Mouse (Mus musculus) spleen, postnatal 4 days (tissue): ENCODE data around the gene Rilp.
"Not testable (repeated sequence)": the region's sequence is repeated elsewhere in the genome, so short reads cannot be mapped to it uniquely, and the experiment has no call there.

Source experiments
- DNase-seq, 2 experiments: peaks; one replicate each; pipeline ENCODE4 v3.0.0; 2022; ENCODE audit warnings: low spot score in 2 of 2

Gene Rilp

GRCm38 (mm10) chr11:75533314-75534015, 23.6 kb downstream of the Rilp start:
- DNase-seq, result no peak

GRCm38 (mm10) chr11:75534286-75535033, 24.6 kb downstream of the Rilp start:
- no peak for DNase-seq

GRCm38 (mm10) chr11:75535106-75535795, 25.4 kb downstream of the Rilp start:
- DNase-seq, result no peak

GRCm38 (mm10) chr11:75536255-75537024, 26.5 kb downstream of the Rilp start:
- DNase-seq, result no peak

- no peak for DNase-seq
These were observed 27.1 kb downstream of the Rilp start for GRCm38 (mm10) chr11:75537025-75537414.

- no peak for DNase-seq
These were observed 27.7 kb downstream of the Rilp start for GRCm38 (mm10) chr11:75537491-75538183.

- no peak for DNase-seq
These were observed 28.5 kb downstream of the Rilp start for GRCm38 (mm10) chr11:75538184-75538969.

GRCm38 (mm10) chr11:75538970-75539299, 29.0 kb downstream of the Rilp start:
- no peak for DNase-seq

DNA sequence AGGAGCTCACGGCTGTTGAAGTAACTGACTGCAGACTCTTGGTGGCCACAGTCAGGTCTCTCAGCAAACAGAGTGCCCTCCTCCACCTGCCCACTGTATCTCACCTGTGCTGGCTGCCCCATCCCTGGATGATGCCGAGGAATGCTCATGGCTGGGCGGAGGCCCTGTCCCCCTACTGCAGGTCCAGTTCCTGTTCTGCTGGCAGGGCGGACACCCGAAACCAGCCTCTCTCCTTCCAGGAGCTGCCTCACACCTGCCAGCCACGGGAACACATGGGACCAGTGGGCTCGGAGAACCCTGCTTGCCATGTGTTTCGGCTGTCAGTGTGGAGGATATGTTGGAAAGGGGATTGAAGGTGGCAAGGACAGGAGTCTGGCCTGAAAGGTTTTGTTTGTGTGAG, 30.3 kb downstream of the Rilp start:
- no peak for DNase-seq

DNA sequence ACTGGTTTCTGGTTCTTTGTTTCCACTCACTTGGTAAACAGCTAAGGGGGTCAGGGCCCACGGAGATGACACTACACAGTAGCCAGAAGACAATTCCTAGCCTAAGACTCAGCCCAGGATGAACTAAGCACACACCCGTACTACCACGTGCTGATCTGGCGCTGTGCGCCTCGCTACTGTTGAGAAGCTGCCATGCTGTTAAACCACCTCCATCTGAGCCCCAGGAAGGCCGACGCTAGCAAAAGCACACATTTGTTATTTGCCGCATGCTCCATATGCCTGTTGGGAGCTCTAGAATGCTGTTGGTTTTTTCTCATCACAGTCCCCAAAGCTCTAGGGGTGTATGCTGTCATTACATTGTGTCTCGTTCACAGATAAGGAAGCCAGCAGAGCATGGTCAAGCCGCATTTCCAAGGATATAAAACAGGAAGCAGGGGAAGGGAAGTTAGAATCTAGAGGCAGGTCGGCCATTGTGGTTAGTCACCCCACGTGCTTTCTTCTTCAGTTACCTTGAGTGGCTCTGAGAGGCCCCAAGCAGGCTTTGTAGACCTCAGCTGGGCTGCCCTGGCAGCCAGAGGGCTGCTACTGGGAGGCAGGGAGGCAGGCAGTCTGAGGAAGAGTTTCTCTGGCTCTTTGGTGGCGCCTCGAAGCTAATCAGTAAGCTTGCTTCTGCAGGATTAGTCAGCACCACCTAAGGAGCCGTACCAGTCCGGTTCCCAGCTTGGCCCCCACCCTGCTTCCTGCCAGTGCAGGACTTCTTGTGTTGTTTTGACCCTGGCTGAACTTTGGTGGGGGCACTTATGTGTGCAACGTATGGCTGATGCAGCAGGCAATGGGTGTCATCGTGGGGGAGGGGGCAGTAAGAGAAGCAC, 31.1 kb downstream of the Rilp start:
- no peak for DNase-seq

GRCm38 (mm10) chr11:75544713-75545112, 34.8 kb downstream of the Rilp start:
- no peak for DNase-seq

DNA sequence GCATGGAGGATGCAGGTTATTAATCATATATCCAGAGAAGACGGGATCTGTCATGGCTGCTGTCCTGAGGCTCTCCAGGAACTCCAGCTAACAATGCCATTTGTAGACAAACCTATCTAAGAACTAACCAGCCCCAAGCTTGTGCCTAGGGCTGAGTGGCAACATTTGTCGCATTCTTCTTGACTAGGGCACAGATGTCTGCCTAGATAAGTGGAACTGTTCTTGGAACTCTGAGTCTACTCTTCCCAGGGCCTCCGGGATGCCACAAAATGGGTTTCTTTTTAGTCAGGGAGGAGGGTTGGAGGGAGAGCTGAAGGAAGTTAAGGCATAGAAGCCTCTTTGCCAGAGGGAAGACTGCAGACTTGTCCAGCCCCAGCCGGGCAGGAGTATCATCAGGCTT, 36.2 kb downstream of the Rilp start:
- DNase-seq, result no peak

GRCm38 (mm10) chr11:75549658-75550111, 39.8 kb downstream of the Rilp start:
- DNase-seq, result no peak

- DNase-seq, result no peak
These were observed 40.5 kb downstream of the Rilp start for GRCm38 (mm10) chr11:75550200-75550946.

GRCm38 (mm10) chr11:75551321-75551720, 41.4 kb downstream of the Rilp start:
- DNase-seq, result no peak

- DNase-seq, result no peak
These were observed 42.1 kb downstream of the Rilp start for GRCm38 (mm10) chr11:75551961-75552441.

DNA sequence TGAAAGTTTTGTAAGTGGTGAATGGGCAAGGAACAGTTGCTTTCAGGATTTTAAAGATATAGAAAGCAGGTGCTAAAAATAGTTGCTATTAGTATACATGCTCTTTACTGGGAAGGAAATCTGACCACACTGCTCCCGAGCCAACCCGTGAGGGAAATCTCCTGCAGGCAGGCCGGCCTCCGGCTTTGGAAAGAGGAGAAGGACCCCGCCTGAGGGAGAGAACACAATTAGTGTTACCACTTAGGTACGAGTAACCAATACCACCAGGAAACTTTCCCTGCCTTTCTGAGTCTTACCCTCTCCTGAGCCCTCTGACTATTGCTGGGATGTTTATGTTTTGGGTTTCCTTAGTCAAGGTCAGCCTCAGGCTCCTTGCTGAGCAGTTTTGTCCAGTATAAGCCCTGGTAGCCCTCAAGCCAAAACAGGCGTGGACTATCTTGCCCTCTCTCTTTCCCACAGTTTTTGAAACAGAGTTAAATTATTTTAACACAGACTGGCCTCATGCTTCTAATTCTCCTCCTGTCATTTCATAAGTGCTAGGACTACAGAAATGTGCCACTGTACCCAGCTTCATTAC, 43.1 kb downstream of the Rilp start:
- DNase-seq, result no peak

- not testable (repeated sequence) for DNase-seq
These were observed 46.1 kb downstream of the Rilp start for GRCm38 (mm10) chr11:75556006-75556405.
